Mouse (Mus musculus) gonadal fat pad, adult 2 months (tissue): Measurements from ENCODE around the gene Mall. TPM values are rescaled to one million over a fixed set of nuclear protein-coding genes. Genes with fewer than 3 reads are reported as not detected.
A peak's percentile ranks its signal among the peaks of the same experiment; 100 is the strongest.

Source experiments
- DNase-seq: peaks from one replicate; pipeline ENCODE4 v3.0.0-alpha.2; 2012; ENCODE audit warnings: low read depth
- polyA plus RNA-seq: library from polyadenylated mRNA; depleted of rRNA; stranded (reverse); fragments of >200 nt; gene quantifications from 2 replicates; pipeline ENCODE4 v1.2.3, GENCODE M21; 2012

Gene Mall
- polyA plus RNA-seq, 1 experiment, result 13.1 TPM

GRCm38 (mm10) chr2:127728661-127729450, 876 bp downstream of the Mall start:
- DNase-seq, result no peak

DNA sequence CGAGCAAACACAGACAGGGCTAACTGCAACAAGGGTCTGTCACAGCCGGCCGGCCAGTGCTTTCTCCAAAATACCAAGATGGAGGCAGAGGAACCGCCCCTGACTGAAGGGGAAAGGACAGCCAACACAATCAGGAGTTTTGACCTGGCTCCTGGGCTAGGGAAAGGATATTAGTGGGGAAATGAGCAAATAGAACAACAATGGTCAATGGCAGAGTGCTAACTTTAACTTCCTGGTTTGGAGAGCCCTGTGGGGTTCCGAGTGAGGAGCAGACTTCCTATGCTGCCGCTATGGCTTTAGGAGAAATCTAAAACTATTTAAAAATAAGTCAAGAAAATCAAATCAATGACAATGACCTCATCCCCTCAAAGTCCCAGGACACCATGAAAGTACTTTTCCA, 1.6 kb downstream of the Mall start:
- DNase-seq, result no peak

DNA sequence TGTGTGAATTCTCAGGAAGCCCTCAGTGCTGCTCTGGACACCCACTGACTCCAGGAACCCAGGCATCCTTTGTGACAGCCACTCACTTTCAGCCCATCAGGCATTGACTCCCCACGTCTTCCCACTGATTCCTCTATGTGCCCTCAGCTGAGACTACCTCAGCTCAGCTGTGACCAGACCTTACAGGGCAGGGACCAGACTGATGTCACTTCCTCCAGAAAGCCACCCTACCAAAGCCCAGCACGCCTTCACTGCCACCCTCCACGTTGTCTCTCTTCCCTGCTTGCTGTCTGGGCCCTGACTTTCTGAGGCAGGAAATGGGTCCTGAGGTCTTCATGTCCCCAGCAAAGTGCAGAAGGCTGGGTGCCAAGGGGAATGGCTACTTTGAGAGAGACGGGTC, 6.5 kb downstream of the Mall start:
- no peak for DNase-seq

- DNase-seq, result no peak
Observed at GRCm38 (mm10) chr2:127722176-127722892, 7.4 kb downstream of the Mall start.

GRCm38 (mm10) chr2:127718839-127719468, 10.8 kb downstream of the Mall start:
- no peak for DNase-seq

DNA sequence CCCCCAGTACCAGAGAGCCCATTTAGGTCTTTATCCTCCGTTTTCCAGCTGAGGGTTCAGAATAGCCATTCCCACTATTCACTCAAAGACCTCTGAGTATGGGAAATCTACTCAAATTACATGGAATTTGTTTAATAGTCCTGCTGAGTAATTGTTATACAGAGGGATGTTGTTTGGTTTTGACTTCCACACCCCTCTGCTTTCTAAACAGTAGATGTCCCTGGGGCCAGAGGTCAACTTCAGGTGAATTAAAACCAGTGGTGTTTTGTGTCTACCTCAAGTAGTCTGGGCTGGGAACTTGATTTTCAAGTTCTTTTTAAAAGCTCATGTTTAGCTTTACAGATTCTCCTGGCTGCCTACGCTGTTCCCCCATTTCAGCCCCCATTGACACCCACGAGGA, 15.0 kb downstream of the Mall start:
- no peak for DNase-seq

- no peak for DNase-seq
Observed at GRCm38 (mm10) chr2:127708792-127709191, 20.9 kb downstream of the Mall start.

- no peak for DNase-seq
Observed at GRCm38 (mm10) chr2:127708060-127708459, 21.7 kb downstream of the Mall start.

- no peak for DNase-seq
Observed at GRCm38 (mm10) chr2:127705267-127705666, 24.5 kb downstream of the Mall start.

DNA sequence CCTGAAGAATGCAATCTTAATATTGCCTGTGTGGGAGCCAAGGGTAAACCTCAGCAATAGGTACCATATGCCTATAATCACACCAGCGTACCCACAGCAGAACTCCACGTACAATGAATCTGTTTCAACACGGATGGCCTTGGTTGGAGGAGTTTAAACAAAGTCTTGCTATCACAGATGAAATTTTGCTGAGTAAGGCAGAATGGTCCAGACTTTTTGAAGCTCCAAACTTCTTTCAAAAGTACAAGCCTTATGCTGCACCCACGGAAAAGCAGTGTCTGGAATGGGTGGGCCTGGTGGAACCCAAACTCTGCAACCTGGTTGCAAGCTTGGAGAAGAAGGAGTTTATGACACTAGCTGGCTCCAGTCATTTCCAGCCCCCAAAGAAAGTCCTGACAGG, 40.5 kb downstream of the Mall start:
- no peak for DNase-seq

GRCm38 (mm10) chr2:127683687-127684331, 45.9 kb downstream of the Mall start:
- DNase-seq, result peak; percentile 2

- no peak for DNase-seq
Observed at GRCm38 (mm10) chr2:127667843-127668506, 61.8 kb downstream of the Mall start.

DNA sequence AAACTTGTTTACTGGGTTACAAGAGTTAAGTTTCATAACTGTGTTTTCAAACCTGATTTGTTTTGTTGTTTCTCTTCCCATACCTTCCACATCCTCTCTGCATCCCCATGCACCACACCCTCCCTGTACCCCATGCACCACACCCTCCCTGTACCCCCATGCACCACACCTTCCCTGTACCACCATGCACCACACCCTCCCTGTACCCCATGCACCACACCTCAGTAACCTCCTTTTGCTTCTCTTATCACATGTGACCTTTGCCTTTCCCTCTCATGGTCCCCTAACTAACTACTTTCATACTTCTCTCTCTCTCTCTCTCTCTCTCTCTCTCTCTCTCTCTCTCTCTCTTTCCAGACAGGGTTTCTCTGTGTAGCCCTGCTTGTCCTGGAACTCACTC, 62.7 kb downstream of the Mall start:
- DNase-seq, result no peak

- no peak for DNase-seq
Observed at GRCm38 (mm10) chr2:127662708-127663107, 67.0 kb downstream of the Mall start.

- no peak for DNase-seq
Observed at GRCm38 (mm10) chr2:127656086-127656720, 73.5 kb downstream of the Mall start, which contains the start of gene Mal. Gene Mal (minus strand): TSS chr2:127656695.

DNA sequence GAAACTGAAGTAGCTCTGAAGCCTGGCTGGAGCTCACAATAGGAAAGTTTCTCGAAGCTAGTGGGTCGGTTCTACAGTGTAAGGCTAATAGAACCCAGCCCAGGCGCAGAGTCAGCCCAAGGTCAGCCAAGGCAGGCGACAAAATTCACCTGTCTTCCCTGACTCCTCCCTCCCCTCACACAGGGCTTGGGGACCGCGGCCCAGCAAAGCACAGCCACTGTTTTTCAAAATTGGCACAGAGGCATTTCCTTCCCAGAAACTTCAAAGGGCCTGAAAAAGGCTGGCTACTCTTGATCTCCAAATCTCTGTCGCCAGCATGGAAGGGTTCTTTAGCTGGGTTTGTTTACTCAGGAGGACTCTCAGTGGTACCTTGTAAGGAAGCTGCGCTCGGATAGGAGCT, 74.3 kb downstream of the Mall start:
- no peak for DNase-seq

- no peak for DNase-seq
Observed at GRCm38 (mm10) chr2:127654786-127655185, 74.9 kb downstream of the Mall start.
